Mouse (Mus musculus) gastrocnemius, postnatal 14 days (tissue): Measurements from ENCODE around the gene Axin1. TPM values are rescaled to one million over a fixed set of nuclear protein-coding genes. Genes with fewer than 3 reads are reported as not detected.
A peak's percentile ranks its signal among the peaks of the same experiment; 100 is the strongest.

Source experiments
- DNase-seq: peaks from one replicate; pipeline ENCODE4 v3.0.0; 2021; ENCODE audit warnings: mixed read lengths
- intact Hi-C: fragments of 180-260 bp; cut with DNase I; formaldehyde crosslinking; loops from one replicate; pipeline ENCODE4 v1.15.1; 2025; ENCODE audit warnings: low total_unique reads
- total RNA-seq, 2 experiments: library from RNA; stranded (reverse); gene quantifications; 2 replicates each; pipeline ENCODE4 v1.2.3; 2021

Gene Axin1
- total RNA-seq, 2 experiments from 2014 or later = 12.0 to 13.3 TPM

DNA sequence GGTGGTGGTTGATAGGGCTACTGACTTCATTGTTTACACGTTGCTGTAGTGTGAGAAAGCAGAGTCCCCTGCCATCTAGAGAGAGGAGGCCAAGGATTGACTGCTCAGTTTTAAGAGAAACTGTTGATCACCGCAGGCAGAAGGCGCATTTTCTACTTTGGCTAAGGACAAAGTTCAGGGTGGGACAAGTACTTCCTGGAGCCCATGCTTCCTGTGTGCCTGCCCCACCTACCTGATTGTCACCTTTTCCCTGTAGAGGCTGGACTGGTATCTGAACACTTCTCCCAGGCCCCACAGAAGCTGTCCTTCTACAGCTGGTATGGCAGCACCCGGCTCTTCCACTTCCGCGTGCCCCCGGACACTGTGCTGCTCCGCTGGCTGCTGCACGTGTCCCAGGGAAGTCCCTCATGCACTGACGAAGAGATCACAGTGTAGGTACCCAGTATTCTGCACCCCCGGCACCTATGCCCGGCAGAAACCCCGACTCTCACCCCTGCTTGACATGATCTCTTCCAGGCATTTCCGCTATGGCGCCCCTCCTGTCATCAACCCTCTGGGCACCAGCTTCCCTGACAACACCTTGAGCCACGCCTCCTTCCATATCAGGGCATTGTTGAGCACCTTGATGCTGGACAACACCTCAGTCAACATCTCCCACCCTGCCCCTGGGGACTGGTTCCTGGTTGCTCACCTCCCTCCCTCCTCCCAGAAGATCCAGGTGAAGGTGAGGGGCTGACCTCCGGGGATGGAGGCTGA is 21.8 kb upstream of the Axin1 start:
- intact Hi-C loops = no loop called here
- DNase-seq = no peak

- intact Hi-C loops = no loop called here
- DNase-seq = peak; percentile 52
These were observed 18.4 kb upstream of the Axin1 start for GRCm38 (mm10) chr17:26119766-26120710.

- DNase-seq = no peak
- intact Hi-C loops = no loop called here
These were observed 15.9 kb upstream of the Axin1 start for GRCm38 (mm10) chr17:26122431-26123140.

DNA sequence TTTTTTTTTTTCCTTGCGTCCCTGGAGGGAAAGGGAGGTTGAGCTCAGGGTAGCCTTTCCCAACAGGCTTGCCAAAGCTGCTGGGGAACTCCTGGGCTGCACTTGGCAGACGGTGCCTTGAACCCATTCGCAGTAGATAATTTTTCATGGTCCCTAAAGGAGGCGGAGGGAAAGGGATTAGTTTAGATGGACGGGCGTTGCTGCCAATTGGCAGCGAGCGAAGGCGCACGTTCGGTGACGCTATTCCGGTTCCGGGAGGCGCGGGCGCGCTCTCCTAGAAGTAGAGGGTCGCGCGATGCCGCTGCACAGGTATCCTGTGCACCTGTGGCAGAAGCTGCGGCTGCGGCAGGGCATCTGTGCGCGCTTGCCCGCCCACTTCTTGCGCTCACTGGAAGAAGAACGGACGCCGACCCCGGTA is 15.2 kb upstream of the Axin1 start, which contains the start of gene Mrpl28:
Mrpl28 (plus strand) TSS at position 234 of the 418 bp plus-strand sequence.
- DNase-seq = peak; percentile 94
- intact Hi-C loops = no loop called here

DNA sequence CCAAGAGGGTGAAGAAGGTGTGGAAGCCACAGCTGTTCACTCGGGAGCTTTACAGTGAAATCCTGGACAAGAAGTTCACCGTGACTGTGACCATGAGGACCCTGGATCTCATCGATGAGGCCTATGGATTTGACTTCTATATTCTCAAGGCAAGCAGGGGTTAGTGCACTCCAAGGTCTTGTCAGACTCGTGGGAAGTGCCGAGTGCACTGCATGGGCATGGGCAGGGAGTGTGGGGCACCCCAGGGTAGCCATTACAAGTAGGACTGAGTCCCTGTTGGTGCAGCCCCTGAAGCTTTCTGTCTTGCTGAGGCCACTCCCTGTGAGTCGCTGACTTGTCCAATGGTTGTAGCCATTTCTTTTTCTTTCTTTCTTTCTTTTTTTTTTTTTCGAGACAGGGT is 13.9 kb upstream of the Axin1 start:
- intact Hi-C loops = no loop called here

DNA sequence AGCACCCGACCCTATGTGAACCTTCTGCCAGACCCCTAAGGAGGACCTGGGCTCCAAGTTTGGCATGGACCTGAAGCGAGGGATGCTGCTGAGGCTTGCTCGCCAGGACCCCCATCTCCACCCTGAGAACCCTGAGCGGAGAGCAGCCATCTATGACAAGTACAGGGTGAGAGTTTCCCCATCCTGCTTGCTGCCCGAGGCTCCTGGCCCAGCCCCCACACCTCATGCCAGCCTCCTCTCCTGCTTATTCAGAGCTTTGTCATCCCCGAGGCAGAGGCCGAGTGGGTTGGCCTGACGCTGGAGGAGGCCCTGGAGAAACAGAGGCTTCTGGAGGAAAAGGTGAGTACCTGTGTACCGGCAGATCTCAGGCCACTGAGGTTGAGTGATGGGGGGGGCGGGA is 13.3 kb upstream of the Axin1 start:
- intact Hi-C loops = no loop called here

More for the DNA sequence above, 13.9 kb upstream of the Axin1 start:
- DNase-seq = no peak

DNA sequence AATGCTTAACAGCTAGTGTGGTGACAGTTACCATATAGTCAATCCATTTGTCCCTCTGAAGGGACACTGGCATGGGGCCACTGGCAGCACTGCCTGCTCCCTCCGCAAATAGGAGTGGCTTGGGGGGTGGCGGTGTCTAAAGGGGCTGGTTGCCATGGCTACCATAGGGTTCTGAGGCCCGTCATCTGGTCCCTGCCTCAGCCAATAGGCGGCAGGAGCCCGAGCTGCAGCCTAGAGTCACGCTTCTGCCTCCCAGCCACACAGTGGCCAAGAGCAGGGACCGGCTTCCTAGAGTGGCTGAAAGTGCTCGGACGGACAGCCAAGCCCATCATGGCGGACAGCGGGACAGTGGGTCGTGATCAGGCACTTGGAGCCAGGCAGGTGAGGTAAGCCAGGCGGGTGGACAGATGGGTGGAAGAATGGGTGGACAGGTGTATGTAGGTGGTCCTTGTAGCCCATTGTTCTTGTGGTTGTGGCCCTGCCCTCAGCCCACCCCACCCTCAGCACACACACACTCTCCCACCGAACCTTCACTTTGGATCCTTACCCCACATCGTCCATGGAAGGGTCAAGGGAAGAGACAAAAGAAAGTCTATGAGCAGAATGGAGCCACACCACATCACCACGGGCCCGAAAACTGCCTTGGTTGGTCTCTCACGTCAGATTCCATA is 7.3 kb upstream of the Axin1 start:
- intact Hi-C loops = loop anchor here (10.0 kb wide), 1 partner anchor 114 kb away; the partner anchor contains the start of gene Fam234a

More for the DNA sequence above, 13.3 kb upstream of the Axin1 start:
- no peak for DNase-seq

GRCm38 (mm10) chr17:26131856-26132853 is 6.3 kb upstream of the Axin1 start:
- DNase-seq = no peak
- intact Hi-C loops = loop anchor here (10.0 kb wide), 1 partner anchor 113 kb away; the partner anchor contains the start of gene Fam234a

More for the DNA sequence above, 7.3 kb upstream of the Axin1 start:
- DNase-seq = no peak

DNA sequence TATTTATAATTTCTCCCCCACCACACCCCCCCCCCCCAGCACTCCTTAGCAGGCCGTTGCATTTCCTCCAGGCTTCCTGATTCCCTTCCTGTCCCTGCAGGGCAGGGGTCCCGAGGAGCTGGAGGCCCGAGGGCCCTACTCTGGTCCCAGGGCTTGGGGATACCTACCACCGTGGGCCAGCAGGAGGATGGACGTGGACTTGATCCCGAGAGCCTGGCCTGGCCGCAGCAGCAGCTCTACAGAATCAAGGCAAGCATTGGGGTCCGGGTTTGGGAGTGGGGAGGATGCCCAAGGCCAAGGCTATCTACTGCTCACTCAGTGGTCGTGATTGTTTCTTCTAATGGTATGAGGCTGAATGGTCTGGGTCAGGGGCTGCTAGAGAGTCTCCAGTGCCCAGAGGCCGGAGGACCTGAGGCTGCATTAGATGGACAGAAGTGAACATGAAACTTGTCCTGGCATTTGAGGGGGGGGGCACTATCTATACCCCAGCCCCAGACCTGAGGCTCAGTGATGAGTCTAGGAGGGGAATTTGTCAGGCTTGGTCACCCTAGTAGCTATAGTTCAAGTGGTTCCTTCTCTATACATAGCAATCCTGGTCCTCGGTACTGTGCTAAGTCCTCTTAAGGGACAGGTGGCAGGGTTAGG is 1.3 kb upstream of the Axin1 start:
- intact Hi-C loops = loop anchor here (10.0 kb wide), 1 partner anchor 108 kb away; the partner anchor contains the start of gene Fam234a
- DNase-seq = no peak

- DNase-seq = no peak
- intact Hi-C loops = loop anchor here (10.0 kb wide), 1 partner anchor 107 kb away; the partner anchor contains the start of gene Fam234a
These were observed 747 bp upstream of the Axin1 start for GRCm38 (mm10) chr17:26137751-26138130.

DNA sequence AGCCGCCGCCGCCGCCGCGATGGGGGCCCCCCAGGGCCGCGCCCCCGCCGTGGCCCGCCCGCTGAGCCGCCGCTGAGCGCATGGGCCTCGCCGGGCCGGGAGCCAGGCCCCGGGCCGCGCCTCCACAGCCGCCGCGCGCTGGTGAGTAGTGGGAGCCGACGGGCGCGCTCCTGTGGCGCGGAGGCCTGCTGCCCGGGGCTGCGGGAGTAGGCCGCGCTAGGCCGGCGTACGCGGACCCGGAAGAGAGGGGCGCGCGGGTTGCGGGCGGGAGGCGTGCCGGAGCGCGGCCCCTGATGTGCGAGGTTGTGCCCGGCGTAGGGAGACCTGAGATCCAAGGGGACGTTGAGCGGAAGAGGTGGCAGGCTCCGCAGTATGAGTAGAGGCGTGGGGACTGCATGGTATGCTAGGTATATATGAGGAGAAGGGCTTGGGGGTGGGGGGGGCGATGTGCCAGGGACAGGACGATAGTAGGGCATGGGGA is 453 bp downstream of the Axin1 start:
- peak; percentile 62 for DNase-seq
- intact Hi-C loops = loop anchor here (10.0 kb wide), 1 partner anchor 106 kb away; the partner anchor contains the start of gene Fam234a

DNA sequence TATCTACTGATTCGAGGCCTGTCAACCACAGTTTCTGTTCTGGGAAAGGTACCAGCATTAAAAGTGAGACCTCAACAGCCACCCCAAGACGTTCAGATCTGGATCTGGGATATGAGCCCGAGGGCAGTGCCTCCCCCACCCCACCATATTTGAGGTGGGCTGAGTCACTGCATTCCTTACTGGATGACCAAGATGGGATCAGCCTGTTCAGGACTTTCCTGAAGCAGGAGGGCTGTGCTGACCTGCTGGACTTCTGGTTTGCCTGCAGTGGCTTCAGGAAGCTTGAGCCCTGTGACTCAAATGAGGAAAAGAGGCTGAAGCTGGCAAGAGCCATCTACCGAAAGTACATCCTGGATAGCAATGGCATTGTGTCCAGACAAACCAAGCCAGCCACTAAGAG is 4.3 kb downstream of the Axin1 start:
- no peak for DNase-seq
- intact Hi-C loops = no loop called here

GRCm38 (mm10) chr17:26143386-26143785 is 4.9 kb downstream of the Axin1 start:
- intact Hi-C loops = no loop called here
- DNase-seq = no peak

- no peak for DNase-seq
- intact Hi-C loops = no loop called here
These were observed 10.6 kb downstream of the Axin1 start for GRCm38 (mm10) chr17:26149056-26149455.

GRCm38 (mm10) chr17:26151886-26152630 is 13.6 kb downstream of the Axin1 start:
- DNase-seq = no peak
- intact Hi-C loops = no loop called here

- DNase-seq = no peak
- intact Hi-C loops = no loop called here
These were observed 24.2 kb downstream of the Axin1 start for GRCm38 (mm10) chr17:26162736-26163135.
